Mouse (Mus musculus): Measurements from ENCODE around the gene Coro1c.

- no peak for TF ChIP-seq CTCF (IDR thresholded peaks at IDR 0.05)
- TF ChIP-seq EP300 (IDR thresholded peaks at IDR 0.05) = no peak
These were observed 90.0 kb downstream of the Coro1c start for GRCm38 (mm10) chr5:113818572-113818971.

Measured in lung, postnatal 0 days (tissue).